Mouse (Mus musculus): ENCODE results near the gene Setd1b. TPM values are rescaled to one million over a fixed set of nuclear protein-coding genes. Genes with fewer than 3 reads are reported as not detected.
A peak's percentile ranks its signal among the peaks of the same experiment; 100 is the strongest.

The Setd1b gene
- polyA plus RNA-seq, 1 experiment from 2014 or later, result 12.6 TPM

DNA sequence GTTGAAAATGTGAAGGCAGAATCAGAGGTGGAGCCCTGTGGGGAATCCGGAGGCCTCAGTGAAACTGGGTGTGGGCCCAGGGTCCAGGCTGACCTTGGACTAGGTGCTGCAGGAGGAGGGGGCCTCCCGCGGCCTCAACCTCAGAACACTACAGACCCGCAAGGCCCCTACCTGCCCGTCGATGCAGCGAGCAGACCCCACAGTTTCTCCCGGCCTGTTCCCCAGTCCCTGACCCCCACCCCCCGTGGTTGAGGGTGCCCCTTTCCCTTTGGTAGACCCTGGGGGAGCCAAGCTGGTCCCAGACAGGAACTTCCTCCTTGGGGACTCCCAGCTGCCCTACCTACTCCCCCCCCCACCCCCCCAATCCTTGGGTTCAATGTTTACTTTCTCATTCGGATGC, 24.4 kb downstream of the Setd1b start:
- no peak overlapping the region for H3K4me3 ChIP-seq (replicated peaks; ENCODE audit: low read length)
- no peaks in the 10 kb centered on the region for H3K9me3 ChIP-seq (ENCODE audit: control insufficient read depth, low read length)
- peaks cover 50% of the 10 kb centered on the region for H3K36me3 ChIP-seq (replicated peaks; ENCODE audit: control insufficient read depth, insufficient read depth)
- 89% methylated on average over 10 of the region's 10 CpGs for WGBS
- no peaks in the 10 kb centered on the region for H3K27me3 ChIP-seq (ENCODE audit: control insufficient read depth, insufficient read depth, low read length)
- no peak for ATAC-seq (ENCODE audit: low FRiP score)
- no peak overlapping the region for H3K9ac ChIP-seq
- H3K4me1 ChIP-seq (replicated peaks; ENCODE audit: control insufficient read depth, insufficient read depth, low read length), result no peaks in the 10 kb centered on the region; the same call in 1 of the 2 replicates
- no peak overlapping the region for H3K27ac ChIP-seq
- no peak for DNase-seq (ENCODE audit: low spot score)
- H3K4me2 ChIP-seq (replicated peaks), result no peak overlapping the region

DNA sequence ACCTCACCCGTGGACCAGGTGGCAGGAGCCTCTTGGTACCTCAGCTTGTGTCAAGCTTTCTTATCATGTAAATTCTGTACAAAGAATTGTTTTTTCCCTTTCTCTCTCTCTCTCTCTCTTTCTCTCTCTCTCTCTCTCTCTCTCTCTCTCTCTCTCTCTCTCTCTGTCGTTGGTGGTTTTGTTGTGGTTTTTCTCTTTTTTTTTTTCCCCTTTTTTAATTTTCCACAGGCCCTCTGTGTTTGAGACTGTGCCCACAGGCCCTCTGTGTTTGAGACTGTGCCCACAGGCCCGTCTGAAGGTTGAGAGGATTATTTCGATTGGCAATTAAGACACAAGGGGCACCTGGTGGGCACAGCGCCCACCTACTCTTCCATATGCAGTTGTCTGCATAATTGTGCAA, 25.6 kb downstream of the Setd1b start:
- no peak for ATAC-seq (ENCODE audit: low FRiP score)
- no peak overlapping the region for H3K4me2 ChIP-seq (replicated peaks)
- H3K9ac ChIP-seq, result no peak overlapping the region
- DNase-seq (ENCODE audit: low spot score), result no peak
- no peaks in the 10 kb centered on the region for H3K9me3 ChIP-seq (ENCODE audit: control insufficient read depth, low read length)
- no peaks in the 10 kb centered on the region; the same call in 1 of the 2 replicates for H3K4me1 ChIP-seq (replicated peaks; ENCODE audit: control insufficient read depth, insufficient read depth, low read length)
- H3K4me3 ChIP-seq (replicated peaks; ENCODE audit: low read length), result no peak overlapping the region
- H3K27me3 ChIP-seq (ENCODE audit: control insufficient read depth, insufficient read depth, low read length), result no peaks in the 10 kb centered on the region
- H3K27ac ChIP-seq, result no peak overlapping the region
- WGBS, result 71% methylated on average over 5 of the region's 5 CpGs
- peaks cover 38% of the 10 kb centered on the region for H3K36me3 ChIP-seq (replicated peaks; ENCODE audit: control insufficient read depth, insufficient read depth)

DNA sequence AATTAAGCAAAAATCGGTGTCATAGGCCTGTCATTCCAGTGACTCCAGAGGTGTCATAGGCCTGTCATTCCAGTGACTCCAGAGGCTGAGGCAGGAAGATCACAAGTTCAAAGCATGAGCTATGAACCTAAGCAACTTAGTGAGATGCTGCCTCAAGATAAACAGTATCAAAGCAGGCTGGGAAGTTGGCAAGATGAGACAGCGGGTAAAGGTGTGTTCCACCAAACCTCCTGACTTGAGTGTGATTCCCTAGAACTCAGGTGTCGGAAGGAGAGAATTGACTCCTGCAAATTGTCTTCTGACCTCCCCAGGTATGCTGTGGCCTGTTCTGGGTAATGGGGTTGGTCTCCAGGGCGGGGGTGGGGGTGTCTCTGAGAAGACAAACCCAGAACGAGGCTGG, 27.3 kb downstream of the Setd1b start, which contains the start of gene Psmd9:
TSS of gene Psmd9 (plus strand) at position 130 of the 400 bp plus-strand sequence.
- DNase-seq (ENCODE audit: low spot score) (no peak), ATAC-seq (ENCODE audit: low FRiP score) (no peak)
- no peaks in the 10 kb centered on the region for H3K27me3 ChIP-seq (ENCODE audit: control insufficient read depth, insufficient read depth, low read length)
- no peak within 1 kb of the TSS for H3K27ac ChIP-seq
- no peaks in the 10 kb centered on the region; the same call in 1 of the 2 replicates for H3K4me1 ChIP-seq (replicated peaks; ENCODE audit: control insufficient read depth, insufficient read depth, low read length)
- H3K9ac ChIP-seq, result no peak within 1 kb of the TSS
- H3K9me3 ChIP-seq (ENCODE audit: control insufficient read depth, low read length), result no peaks in the 10 kb centered on the region
- WGBS, result 83% methylated on average over 5 of the region's 5 CpGs
- H3K4me2 ChIP-seq (replicated peaks), result no peak within 1 kb of the TSS
- H3K36me3 ChIP-seq (replicated peaks; ENCODE audit: control insufficient read depth, insufficient read depth), result peaks cover 22% of the 10 kb centered on the region
- H3K4me3 ChIP-seq (replicated peaks; ENCODE audit: low read length), result no peak within 1 kb of the TSS

DNA sequence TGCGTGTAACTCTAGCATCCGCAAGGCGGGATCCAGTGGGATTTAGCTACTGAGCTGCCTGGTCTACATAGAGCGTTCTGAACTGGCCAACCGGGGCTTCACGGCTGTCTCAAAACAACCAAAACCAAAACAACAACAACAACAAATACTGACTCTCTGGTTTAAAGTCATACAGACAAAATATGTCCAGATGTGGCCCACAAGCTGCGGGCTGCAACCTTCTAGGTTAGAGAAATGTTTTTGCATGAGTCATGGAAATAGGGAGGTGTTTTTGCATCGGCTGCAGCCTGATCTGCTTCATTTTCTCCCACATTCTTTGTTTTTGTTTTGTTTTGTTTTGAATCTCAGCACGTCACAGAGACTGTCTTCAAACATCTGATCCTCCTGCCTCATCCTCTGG, 28.4 kb downstream of the Setd1b start:
- Histone ChIP-seq H3K4me2 (replicated peaks) (no peak overlapping the region), H3K27me3 (ENCODE audit: control insufficient read depth, insufficient read depth, low read length) (no peaks in the 10 kb centered on the region), H3K27ac (no peak overlapping the region), H3K36me3 (replicated peaks; ENCODE audit: control insufficient read depth, insufficient read depth) (peaks cover 17% of the 10 kb centered on the region), H3K4me1 (replicated peaks; ENCODE audit: control insufficient read depth, insufficient read depth, low read length) (no peaks in the 10 kb centered on the region; the same call in 1 of the 2 replicates), H3K9me3 (ENCODE audit: control insufficient read depth, low read length) (no peaks in the 10 kb centered on the region), H3K9ac (no peak overlapping the region), H3K4me3 (replicated peaks; ENCODE audit: low read length) (no peak overlapping the region)
- ATAC-seq (ENCODE audit: low FRiP score) (no peak), DNase-seq (ENCODE audit: low spot score) (no peak)
- WGBS, result 80% methylated on average over 9 of the region's 9 CpGs

DNA sequence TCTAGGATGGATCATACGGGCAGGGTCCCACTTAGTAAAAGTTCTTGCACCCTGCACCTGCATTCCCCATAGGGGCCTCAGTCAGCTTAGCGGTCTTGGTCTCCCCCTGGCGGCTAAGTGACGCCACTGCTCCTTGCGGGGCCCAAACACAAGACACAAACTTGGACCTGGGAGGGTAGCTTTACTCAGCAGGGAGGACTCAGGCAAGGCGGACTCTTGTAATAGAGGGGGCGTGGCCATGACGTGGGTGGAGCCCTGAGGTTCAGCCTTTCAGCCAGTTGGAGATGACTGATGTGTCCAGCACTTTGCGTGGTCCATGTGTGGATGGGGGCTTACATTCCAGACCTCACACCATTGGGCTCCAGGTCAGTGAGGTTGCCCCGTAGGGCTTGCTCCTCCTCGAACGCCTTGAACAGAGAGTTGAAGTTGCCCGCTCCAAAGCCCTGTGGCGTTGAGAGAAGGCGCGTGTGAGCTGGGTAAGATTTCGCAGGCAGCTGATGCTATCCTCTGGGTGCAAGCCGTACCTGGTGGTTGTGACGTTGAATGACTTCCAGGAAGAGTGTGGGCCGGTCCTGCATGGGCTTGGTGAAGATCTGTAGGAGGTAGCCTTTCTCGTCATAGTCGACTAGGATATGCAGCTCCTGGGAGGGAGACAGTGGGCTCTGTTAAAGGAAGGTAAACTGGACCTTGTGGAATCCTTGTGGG, 29.8 kb downstream of the Setd1b start:
- Histone ChIP-seq H3K4me2 (replicated peaks) (peak overlapping the region; percentile 31), H3K9ac (0 out of 2 replicates have a peak overlapping the region, but pooled peaks have one; percentile 18), H3K27ac (no peak overlapping the region), H3K27me3 (ENCODE audit: control insufficient read depth, insufficient read depth, low read length) (no peaks in the 10 kb centered on the region), H3K4me3 (replicated peaks; ENCODE audit: low read length) (no peak overlapping the region), H3K4me1 (replicated peaks; ENCODE audit: control insufficient read depth, insufficient read depth, low read length) (no peaks in the 10 kb centered on the region; the same call in 1 of the 2 replicates), H3K36me3 (replicated peaks; ENCODE audit: control insufficient read depth, insufficient read depth) (peaks cover 3% of the 10 kb centered on the region), H3K9me3 (ENCODE audit: control insufficient read depth, low read length) (no peaks in the 10 kb centered on the region)
- peak; percentile 48; the same call in 1 of the 2 replicates for ATAC-seq (ENCODE audit: low FRiP score)
- 19% methylated on average over 22 of the region's 22 CpGs for WGBS
- peak; percentile 83 for DNase-seq (ENCODE audit: low spot score)

DNA sequence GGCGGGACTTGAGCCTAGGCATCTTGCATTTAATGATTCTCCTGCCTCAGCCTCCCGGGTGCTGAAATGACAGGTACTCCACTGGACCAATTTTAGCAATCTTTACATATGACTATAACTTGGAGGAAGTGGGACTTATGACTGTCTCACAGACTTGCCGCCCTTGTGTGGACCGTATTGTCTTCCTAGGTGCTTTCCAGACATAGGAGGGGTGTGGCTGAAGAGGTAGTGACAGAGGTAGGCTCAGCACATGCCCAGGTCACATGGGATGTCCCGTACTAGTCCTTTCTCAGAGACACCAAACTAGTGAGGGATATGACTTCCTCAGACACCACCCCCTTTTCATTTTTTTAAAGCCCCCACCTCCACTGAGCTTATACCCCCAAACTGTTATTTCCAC, 36.8 kb downstream of the Setd1b start:
- H3K27me3 ChIP-seq (ENCODE audit: control insufficient read depth, insufficient read depth, low read length), result no peaks in the 10 kb centered on the region
- ATAC-seq (ENCODE audit: low FRiP score) (no peak), DNase-seq (ENCODE audit: low spot score) (no peak)
- H3K4me2 ChIP-seq (replicated peaks), result no peak overlapping the region
- H3K27ac ChIP-seq, result no peak overlapping the region
- no peaks in the 10 kb centered on the region for H3K4me1 ChIP-seq (replicated peaks; ENCODE audit: control insufficient read depth, insufficient read depth, low read length)
- H3K9ac ChIP-seq, result no peak overlapping the region
- H3K9me3 ChIP-seq (ENCODE audit: control insufficient read depth, low read length), result no peaks in the 10 kb centered on the region
- no peak overlapping the region for H3K4me3 ChIP-seq (replicated peaks; ENCODE audit: low read length)
- no peaks in the 10 kb centered on the region for H3K36me3 ChIP-seq (replicated peaks; ENCODE audit: control insufficient read depth, insufficient read depth)
- 90% methylated on average over 5 of the region's 5 CpGs for WGBS

DNA sequence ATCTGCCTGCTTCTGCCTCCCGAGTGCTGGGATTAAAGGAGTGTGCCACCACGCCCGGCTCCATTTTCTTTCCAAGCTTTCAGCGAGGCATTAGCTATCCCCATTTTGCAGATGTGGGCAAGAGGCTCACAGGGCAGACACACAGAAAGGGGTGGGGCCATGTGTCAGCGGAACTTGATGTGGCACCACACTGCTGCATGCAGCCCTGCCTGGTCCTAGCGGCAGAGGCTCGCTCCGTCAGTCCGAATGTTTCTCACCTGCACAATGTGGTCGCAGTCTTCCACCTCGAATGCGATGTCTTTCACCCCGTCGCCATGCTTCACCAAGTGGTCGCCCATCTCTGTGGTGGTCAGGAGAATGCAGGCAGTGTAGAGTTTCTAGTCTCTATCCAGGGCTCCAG, 38.4 kb downstream of the Setd1b start:
- no peak overlapping the region for H3K27ac ChIP-seq
- H3K9me3 ChIP-seq (ENCODE audit: control insufficient read depth, low read length), result no peaks in the 10 kb centered on the region
- H3K9ac ChIP-seq, result no peak overlapping the region
- no peak overlapping the region for H3K4me2 ChIP-seq (replicated peaks)
- 91% methylated on average over 15 of the region's 15 CpGs for WGBS
- H3K27me3 ChIP-seq (ENCODE audit: control insufficient read depth, insufficient read depth, low read length), result no peaks in the 10 kb centered on the region
- H3K4me1 ChIP-seq (replicated peaks; ENCODE audit: control insufficient read depth, insufficient read depth, low read length), result no peaks in the 10 kb centered on the region
- DNase-seq (ENCODE audit: low spot score) (no peak), ATAC-seq (ENCODE audit: low FRiP score) (no peak)
- no peaks in the 10 kb centered on the region for H3K36me3 ChIP-seq (replicated peaks; ENCODE audit: control insufficient read depth, insufficient read depth)
- H3K4me3 ChIP-seq (replicated peaks; ENCODE audit: low read length), result no peak overlapping the region

DNA sequence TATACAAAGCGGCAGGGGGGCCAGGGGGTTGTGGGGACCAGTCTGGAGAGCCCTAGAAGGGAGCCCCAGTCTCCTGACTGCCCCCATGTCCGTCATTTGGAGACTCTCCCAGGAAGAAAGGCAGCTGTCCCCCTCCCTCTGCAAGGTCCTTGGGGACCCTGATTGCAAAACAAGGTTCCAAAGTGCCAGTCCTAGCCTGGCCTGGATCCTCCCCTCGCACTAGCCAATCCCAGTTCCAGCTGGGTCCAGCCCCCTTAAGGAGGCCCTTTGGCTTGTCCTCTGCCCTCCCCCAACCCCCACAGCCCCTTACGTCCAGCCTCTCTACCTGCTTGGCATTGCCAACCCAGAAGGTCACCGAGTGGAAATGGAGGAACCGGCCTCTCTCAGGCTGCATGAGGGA, 39.5 kb downstream of the Setd1b start:
- no peak for DNase-seq (ENCODE audit: low spot score)
- WGBS, result 73% methylated on average over 6 of the region's 6 CpGs
- ATAC-seq (ENCODE audit: low FRiP score), result no peak

DNA sequence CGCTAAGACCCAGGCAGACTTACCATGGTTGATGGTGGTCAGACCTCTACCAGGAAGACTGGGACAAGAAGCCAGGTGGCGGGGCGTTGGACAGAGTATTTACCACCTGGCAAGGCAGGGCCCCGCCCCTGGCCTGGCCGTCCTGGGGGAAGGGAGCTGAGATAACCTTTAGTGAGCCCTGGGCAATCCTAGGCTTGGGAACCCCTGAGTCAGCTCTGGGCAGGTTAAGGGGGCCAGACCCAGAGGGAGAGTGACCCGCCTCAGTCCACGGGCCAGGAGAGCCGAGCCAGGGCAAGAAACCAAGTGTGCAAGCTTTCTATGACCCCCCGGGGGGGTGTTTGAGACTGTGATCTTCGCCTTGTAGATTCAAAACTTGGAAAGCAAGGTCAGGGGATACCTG, 40.7 kb downstream of the Setd1b start, which contains the start of gene Hpd:
TSS of gene Hpd (minus strand) at position 77 of the 400 bp plus-strand sequence.
- 86% methylated on average over 10 of the region's 10 CpGs for whole genome bisulfite sequencing
- no peaks in the 10 kb centered on the region for H3K27me3 ChIP-seq (ENCODE audit: control insufficient read depth, insufficient read depth, low read length)
- no peaks in the 10 kb centered on the region for H3K36me3 ChIP-seq (replicated peaks; ENCODE audit: control insufficient read depth, insufficient read depth)
- H3K4me3 ChIP-seq (replicated peaks; ENCODE audit: low read length), result no peak within 1 kb of the TSS
- no peak for DNase-seq (ENCODE audit: low spot score)
- no peak for ATAC-seq (ENCODE audit: low FRiP score)
- H3K4me2 ChIP-seq (replicated peaks), result no peak within 1 kb of the TSS
- H3K4me1 ChIP-seq (replicated peaks; ENCODE audit: control insufficient read depth, insufficient read depth, low read length), result no peaks in the 10 kb centered on the region
- H3K27ac ChIP-seq, result no peak within 1 kb of the TSS
- no peak within 1 kb of the TSS for H3K9ac ChIP-seq
- H3K9me3 ChIP-seq (ENCODE audit: control insufficient read depth, low read length), result no peaks in the 10 kb centered on the region

More for the DNA sequence above, 39.5 kb downstream of the Setd1b start:
- Histone ChIP-seq H3K4me3 (replicated peaks; ENCODE audit: low read length) (no peak overlapping the region), H3K27ac (no peak overlapping the region), H3K4me2 (replicated peaks) (no peak overlapping the region), H3K9me3 (ENCODE audit: control insufficient read depth, low read length) (no peaks in the 10 kb centered on the region), H3K27me3 (ENCODE audit: control insufficient read depth, insufficient read depth, low read length) (no peaks in the 10 kb centered on the region), H3K36me3 (replicated peaks; ENCODE audit: control insufficient read depth, insufficient read depth) (no peaks in the 10 kb centered on the region), H3K4me1 (replicated peaks; ENCODE audit: control insufficient read depth, insufficient read depth, low read length) (no peaks in the 10 kb centered on the region), H3K9ac (no peak overlapping the region)
